Mouse (Mus musculus) midbrain, embryonic 12.5 days (tissue): ENCODE measurements at regions not wholly inside any gene's neighbourhood (a gene's known extent, or its start where the extent isn't known, plus 50 kb on each side); places are given as distances from the start of the nearest gene placed in this dataset.
"Not testable (repeated sequence)": the region's sequence is repeated elsewhere in the genome, so short reads cannot be mapped to it uniquely, and the experiment has no call there.

Source experiments
- ATAC-seq: fragments of 200-750 bp; cut with Nextera tagmentation; 2 replicates; pipeline ENCODE4 v1.8.0; 2017; ENCODE audit warnings: low read depth, moderate TSS enrichment, moderate library complexity; ENCODE audit not compliant: low FRiP score
- H3K27ac ChIP-seq: fragments of 300-500 bp; sonication (generic); replicated peaks from 2 replicates; pipeline ENCODE4 v1.5.1; 2016; ENCODE audit warnings: mild to moderate bottlenecking
- H3K27me3 ChIP-seq: fragments of 300-500 bp; sonication (generic); 2 replicates; pipeline ENCODE4 v1.6.1; 2016; ENCODE audit warnings: mild to moderate bottlenecking
- H3K36me3 ChIP-seq: fragments of 300-500 bp; sonication (generic); 2 replicates; pipeline ENCODE4 v1.6.1; 2016
- H3K4me1 ChIP-seq: fragments of 300-500 bp; sonication (generic); 2 replicates; pipeline ENCODE4 v1.6.1; 2016
- H3K4me2 ChIP-seq: fragments of 300-500 bp; sonication (generic); replicated peaks from 2 replicates; pipeline ENCODE4 v1.6.1; 2016; ENCODE audit warnings: mild to moderate bottlenecking, moderate library complexity
- H3K4me3 ChIP-seq: fragments of 300-500 bp; sonication (generic); 2 replicates; pipeline ENCODE4 v1.5.1; 2016; ENCODE audit warnings: mild to moderate bottlenecking
- H3K9ac ChIP-seq: fragments of 300-500 bp; sonication (generic); replicated peaks from 2 replicates; pipeline ENCODE4 v1.6.1; 2016; ENCODE audit warnings: mild to moderate bottlenecking, moderate library complexity
- H3K9me3 ChIP-seq: fragments of 300-500 bp; sonication (generic); 2 replicates; pipeline ENCODE4 v1.6.1; 2016; ENCODE audit warnings: mild to moderate bottlenecking
- WGBS: fragments of 180-500 bp; shearing (Covaris S2); methylation state at CpG from one replicate; pipeline ENCODE4 v1.1.7; 2016; 5-methylcytosine and 5-hydroxymethylcytosine counted together

DNA sequence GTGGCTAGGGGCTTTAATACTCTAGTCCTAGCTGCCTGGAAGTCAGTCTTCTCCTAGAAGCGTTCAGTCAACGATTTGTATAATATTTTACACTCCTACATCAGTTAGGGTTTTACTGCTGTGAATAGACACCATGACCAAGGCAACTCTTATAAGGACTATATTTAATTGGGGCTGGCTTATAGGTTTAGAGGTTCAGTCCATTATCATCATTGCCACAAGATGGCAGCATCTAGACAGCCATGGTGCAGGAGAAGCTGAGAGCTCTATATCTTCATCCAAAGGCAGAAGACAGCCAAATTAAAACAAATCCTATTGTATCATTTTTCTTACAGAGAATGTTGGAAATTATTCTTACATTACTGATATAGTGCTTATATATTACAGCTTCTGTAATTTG, 167.0 kb upstream of the Ndn start:
- no peak for ATAC-seq
- H3K4me1 ChIP-seq, result no peaks in the 10 kb centered on the region
- 59% methylated on average over 2 of the region's 2 CpGs for WGBS
- H3K27ac ChIP-seq, result no peak overlapping the region
- H3K4me2 ChIP-seq, result no peak overlapping the region
- no peak overlapping the region for H3K4me3 ChIP-seq
- H3K9me3 ChIP-seq, result no peaks in the 10 kb centered on the region
- H3K27me3 ChIP-seq, result no peaks in the 10 kb centered on the region
- H3K9ac ChIP-seq, result no peak overlapping the region
- peaks cover 14% of the 10 kb centered on the region; the same call in 1 of the 2 replicates for H3K36me3 ChIP-seq

DNA sequence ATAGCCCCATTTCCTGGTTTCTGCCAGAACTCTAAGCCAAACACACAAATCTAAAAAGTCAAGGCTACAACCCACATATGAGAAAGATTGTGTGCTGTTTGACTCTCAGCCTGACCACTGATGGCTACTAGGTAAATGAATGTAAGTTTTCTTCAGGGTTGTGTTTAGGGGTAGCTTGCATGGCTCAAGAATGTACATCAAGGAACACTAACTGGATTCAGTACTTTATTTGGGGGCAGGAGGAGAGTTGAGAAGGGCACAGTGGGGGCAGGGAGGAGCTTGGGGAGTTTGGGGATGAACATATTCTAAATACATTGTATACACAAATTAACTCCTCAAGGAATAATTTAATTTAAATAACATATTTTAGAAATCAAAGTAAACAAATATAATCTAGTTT, 137.8 kb upstream of the Ndn start:
- peaks cover 8% of the 10 kb centered on the region; the same call in 1 of the 2 replicates for H3K36me3 ChIP-seq
- peak overlapping the region; percentile 46; the same call in 1 of the 2 replicates for H3K9ac ChIP-seq
- H3K4me2 ChIP-seq, result peak overlapping the region; percentile 44
- no peak for ATAC-seq
- no peaks in the 10 kb centered on the region for H3K9me3 ChIP-seq
- H3K27ac ChIP-seq, result no peak overlapping the region
- H3K27me3 ChIP-seq, result no peaks in the 10 kb centered on the region
- no peaks in the 10 kb centered on the region for H3K4me1 ChIP-seq
- peak overlapping the region; percentile 20 for H3K4me3 ChIP-seq

DNA sequence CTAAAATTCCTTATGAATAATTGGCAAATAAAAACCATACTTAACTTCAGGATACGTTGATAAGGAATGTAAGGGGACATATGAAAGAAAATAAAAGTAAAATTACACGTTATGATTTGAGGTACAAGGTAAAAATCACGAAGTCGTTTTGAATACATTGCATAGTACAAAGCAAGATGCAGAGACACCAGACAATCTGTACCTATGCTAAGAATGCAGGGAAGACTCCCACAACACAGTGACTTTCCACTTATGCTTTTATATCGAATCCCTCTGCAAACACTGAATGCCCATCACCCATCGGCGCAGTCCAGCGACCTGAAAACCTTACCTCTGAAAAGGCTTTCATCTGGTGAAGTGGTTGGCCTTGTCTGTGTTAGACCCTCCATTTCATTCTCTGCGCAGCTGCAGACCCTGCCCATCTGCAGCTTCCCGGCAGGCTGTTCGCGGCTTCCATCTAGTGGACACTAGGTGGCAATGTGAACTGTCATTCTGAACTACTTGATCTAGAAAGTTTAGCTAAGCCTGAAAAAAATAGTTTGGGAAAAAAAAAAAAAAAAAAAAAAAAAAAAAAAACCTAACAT, 137.2 kb upstream of the Ndn start:
- peak overlapping the region; percentile 32; the same call in 1 of the 2 replicates for H3K4me2 ChIP-seq
- peak; percentile 85 for ATAC-seq
- H3K4me3 ChIP-seq, result peak overlapping the region; percentile 43
- peaks cover 8% of the 10 kb centered on the region; the same call in 1 of the 2 replicates for H3K36me3 ChIP-seq
- H3K27ac ChIP-seq, result no peak overlapping the region
- peak overlapping the region; percentile 49; the same call in 1 of the 2 replicates for H3K9ac ChIP-seq
- 34% methylated on average over 12 of the region's 12 CpGs for WGBS
- H3K27me3 ChIP-seq, result no peaks in the 10 kb centered on the region
- H3K9me3 ChIP-seq, result no peaks in the 10 kb centered on the region
- no peaks in the 10 kb centered on the region for H3K4me1 ChIP-seq

DNA sequence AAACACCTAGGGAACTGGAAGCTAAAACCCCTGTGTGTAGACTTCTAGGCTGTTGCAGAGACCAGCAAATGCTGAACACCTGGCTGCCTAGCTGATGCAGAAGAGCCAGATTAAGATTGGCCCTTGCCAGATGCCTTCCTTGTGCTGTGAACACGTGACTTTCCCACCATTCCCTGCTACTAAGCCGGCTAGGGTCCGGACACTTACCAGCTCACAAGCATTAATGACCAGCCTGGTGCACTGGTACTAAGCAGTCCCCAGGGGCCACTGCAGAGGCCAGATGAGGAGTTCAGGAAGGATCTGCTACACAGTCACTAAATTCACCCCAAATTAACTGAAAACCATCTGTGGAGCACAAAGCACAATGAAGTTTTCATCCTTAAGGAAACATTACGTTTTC, 121.2 kb upstream of the Ndn start:
- Histone ChIP-seq H3K36me3 (no peaks in the 10 kb centered on the region), H3K4me1 (no peaks in the 10 kb centered on the region), H3K4me2 (no peak overlapping the region), H3K27me3 (no peaks in the 10 kb centered on the region), H3K4me3 (no peak overlapping the region), H3K27ac (no peak overlapping the region), H3K9ac (no peak overlapping the region), H3K9me3 (peaks cover 1% of the 10 kb centered on the region; the same call in 1 of the 2 replicates)
- whole genome bisulfite sequencing, result 28% methylated on average over 4 of the region's 4 CpGs
- ATAC-seq, result peak; percentile 49; the same call in 1 of the 2 replicates

DNA sequence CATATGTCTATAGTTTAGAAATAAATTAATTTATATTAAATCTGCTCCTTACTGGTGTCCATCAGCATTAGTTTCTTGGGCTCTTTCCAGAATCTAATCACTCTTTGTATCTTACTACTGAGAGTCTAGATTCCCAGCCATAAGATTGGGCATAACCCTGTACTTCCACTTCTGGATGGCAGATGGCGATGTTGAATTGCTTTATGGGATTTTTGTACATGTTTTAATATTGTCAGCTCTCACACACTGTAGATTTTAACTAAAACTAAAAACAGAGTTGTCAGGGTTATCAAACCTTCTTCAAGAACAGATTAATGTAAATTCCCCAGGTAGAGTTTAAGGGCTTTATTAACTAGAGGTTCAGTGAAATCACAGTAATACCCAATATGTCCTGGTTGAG, 118.6 kb upstream of the Ndn start:
- Histone ChIP-seq H3K9me3 (0 out of 2 replicates have a peak, but pooled peaks cover 2% of the 10 kb centered on the region), H3K4me3 (no peak overlapping the region), H3K4me1 (peaks cover 9% of the 10 kb centered on the region), H3K9ac (no peak overlapping the region), H3K27me3 (no peaks in the 10 kb centered on the region), H3K27ac (no peak overlapping the region), H3K36me3 (no peaks in the 10 kb centered on the region), H3K4me2 (no peak overlapping the region)
- WGBS, result 8% methylated on average over 1 of the region's 1 CpGs
- ATAC-seq, result no peak

DNA sequence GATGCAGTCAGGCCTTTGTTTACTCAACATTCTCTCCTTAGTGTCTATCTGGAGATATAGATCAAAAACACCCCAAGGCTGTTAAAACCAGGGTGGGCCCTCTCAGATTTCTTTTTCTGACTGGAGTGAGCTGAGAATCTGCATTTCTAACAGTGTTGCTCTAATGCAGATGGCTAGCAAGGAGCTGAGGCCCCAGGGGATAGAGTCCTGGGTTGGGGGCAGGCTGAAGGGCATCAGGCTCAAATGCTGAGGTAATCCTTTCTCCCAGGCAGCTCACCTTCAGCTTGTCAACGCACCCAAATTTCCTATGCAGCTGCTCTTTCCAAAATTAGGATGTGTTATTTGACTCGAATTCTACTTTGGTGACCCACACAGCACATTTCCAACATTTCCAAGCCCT, 115.7 kb upstream of the Ndn start:
- peak overlapping the region; percentile 40 for H3K4me2 ChIP-seq
- peak overlapping the region; percentile 46 for H3K27ac ChIP-seq
- H3K27me3 ChIP-seq, result no peaks in the 10 kb centered on the region
- 0 out of 2 replicates have a peak, but pooled peaks cover 2% of the 10 kb centered on the region for H3K9me3 ChIP-seq
- ATAC-seq, result peak; percentile 38
- no peak overlapping the region for H3K9ac ChIP-seq
- no peak overlapping the region for H3K4me3 ChIP-seq
- peaks cover 9% of the 10 kb centered on the region for H3K4me1 ChIP-seq
- no peaks in the 10 kb centered on the region for H3K36me3 ChIP-seq
- 25% methylated on average over 2 of the region's 2 CpGs for WGBS

DNA sequence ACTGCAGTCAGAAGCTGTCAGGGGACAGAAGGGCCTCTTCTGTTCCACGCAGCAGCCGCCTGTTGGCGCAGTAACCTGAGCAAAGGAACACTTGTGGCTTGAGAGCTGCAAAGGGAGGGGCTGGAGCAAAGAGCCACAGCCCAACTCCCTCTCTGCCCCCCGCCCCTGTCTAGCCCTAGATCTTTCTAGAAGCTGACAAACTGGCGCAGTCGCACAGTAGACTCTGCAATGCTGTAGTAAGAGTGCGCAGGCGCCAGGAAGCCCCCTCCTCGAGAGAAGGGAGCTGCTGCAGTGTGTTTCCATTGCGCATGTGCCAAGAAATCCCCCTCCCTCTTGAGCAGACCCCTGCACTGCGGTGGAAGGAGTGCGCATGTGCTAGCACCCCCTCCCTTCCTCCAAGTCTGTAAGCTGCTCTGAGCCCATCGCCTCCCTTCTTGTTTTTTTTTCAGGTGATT, 115.2 kb upstream of the Ndn start:
- Histone ChIP-seq H3K9me3 (0 out of 2 replicates have a peak, but pooled peaks cover 2% of the 10 kb centered on the region), H3K4me2 (peak overlapping the region; percentile 40), H3K36me3 (no peaks in the 10 kb centered on the region), H3K4me1 (peaks cover 9% of the 10 kb centered on the region), H3K4me3 (peak overlapping the region; percentile 12; the same call in 1 of the 2 replicates), H3K9ac (no peak overlapping the region), H3K27ac (peak overlapping the region; percentile 46), H3K27me3 (no peaks in the 10 kb centered on the region)
- ATAC-seq, result peak; percentile 94
- WGBS, result 13% methylated on average over 13 of the region's 13 CpGs

DNA sequence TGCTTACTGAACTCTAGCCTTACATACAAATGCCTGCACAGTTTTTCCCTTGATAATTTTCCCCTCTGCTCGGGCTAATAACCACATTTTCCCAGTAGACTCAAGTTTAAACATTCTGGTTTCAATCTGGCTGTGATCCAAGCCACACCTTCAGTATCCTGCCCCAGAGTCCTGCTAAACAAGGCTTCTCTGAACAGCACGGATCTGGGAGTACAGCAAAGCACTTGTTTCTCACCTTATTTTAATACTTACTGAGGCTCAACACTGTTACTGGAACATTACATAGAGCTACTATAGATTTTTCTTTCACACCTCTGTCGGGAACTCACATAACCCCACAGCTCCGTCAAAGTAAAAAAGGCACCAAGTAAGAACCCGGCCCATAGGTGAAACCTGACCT, 114.3 kb upstream of the Ndn start:
- H3K4me2 ChIP-seq, result no peak overlapping the region
- 66% methylated on average over 5 of the region's 5 CpGs for WGBS
- peak overlapping the region; percentile 39; the same call in 1 of the 2 replicates for H3K27ac ChIP-seq

DNA sequence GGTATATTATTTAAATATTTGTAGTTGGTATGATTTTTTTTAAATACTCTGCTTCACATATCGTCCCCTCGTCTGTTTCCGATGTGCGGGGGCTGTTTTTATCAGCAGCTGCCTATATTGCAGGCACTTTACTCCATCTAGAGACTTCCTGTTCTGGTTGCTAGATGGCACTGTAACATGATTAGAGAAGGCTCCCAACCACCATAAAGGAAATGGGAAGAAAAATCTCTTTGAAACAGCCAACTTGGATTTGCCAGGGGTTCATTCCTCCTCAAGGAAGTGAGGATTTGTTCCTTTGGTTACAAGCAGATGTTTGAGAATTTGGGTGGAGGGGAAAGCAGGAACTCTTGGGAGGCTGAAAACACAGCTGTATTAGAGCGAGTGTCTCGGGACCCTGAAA, 112.3 kb upstream of the Ndn start:
- H3K27ac ChIP-seq, result no peak overlapping the region

More for the DNA sequence above, 114.3 kb upstream of the Ndn start:
- Histone ChIP-seq H3K4me1 (peaks cover 9% of the 10 kb centered on the region), H3K27me3 (no peaks in the 10 kb centered on the region), H3K9me3 (0 out of 2 replicates have a peak, but pooled peaks cover 2% of the 10 kb centered on the region), H3K4me3 (no peak overlapping the region), H3K9ac (no peak overlapping the region), H3K36me3 (no peaks in the 10 kb centered on the region)
- no peak for ATAC-seq

DNA sequence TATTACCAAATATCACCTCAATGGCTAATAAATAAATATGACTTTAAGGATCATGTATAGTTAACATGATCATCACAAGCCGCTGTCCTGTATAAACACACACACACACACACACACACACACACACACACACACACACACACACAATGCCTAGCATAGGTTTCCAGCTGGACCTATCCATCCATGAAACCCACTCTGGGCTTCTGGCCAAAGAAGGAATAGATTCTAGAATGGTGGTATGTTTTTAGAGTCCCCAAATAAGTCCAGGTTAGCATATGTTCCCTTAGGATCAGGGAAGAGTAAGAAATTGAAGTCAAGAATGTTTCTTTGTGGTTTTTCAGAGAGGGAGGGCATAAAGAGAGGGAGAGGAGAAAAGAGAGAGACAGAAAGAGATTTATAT, 110.6 kb upstream of the Ndn start:
- Histone ChIP-seq H3K4me1 (peaks cover 5% of the 10 kb centered on the region), H3K27me3 (no peaks in the 10 kb centered on the region), H3K4me2 (no peak overlapping the region), H3K36me3 (no peaks in the 10 kb centered on the region), H3K27ac (no peak overlapping the region), H3K9ac (no peak overlapping the region), H3K4me3 (no peak overlapping the region), H3K9me3 (no peaks in the 10 kb centered on the region)
- 91% methylated on average over 1 of the region's 1 CpGs for WGBS
- no peak for ATAC-seq

More for the DNA sequence above, 112.3 kb upstream of the Ndn start:
- no peak overlapping the region for H3K4me2 ChIP-seq
- H3K36me3 ChIP-seq, result no peaks in the 10 kb centered on the region
- H3K4me1 ChIP-seq, result peaks cover 9% of the 10 kb centered on the region
- 0 out of 2 replicates have a peak, but pooled peaks cover 2% of the 10 kb centered on the region for H3K9me3 ChIP-seq
- H3K4me3 ChIP-seq, result no peak overlapping the region
- H3K9ac ChIP-seq, result no peak overlapping the region
- 59% methylated on average over 6 of the region's 6 CpGs for WGBS
- ATAC-seq, result no peak
- no peaks in the 10 kb centered on the region for H3K27me3 ChIP-seq

DNA sequence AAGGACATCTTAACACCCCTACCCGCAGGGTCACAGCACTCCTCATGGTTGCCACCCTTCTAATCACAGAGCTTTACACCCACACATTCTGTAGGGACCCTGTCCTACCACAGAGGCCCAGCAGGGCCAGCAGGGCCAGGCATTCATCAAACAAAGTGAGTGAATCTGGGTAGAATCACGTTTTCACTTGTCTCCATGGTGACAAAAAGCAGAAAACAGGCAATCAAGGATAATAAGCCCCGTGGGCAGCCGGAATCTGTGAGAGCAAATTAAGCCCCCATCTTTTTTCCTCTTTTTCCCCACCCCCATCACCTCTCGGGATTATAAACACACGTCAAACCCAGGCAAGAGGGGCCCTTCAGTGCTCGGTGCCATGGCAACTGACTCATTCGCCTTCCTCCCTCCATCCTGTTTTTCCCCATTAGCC, 84.7 kb upstream of the Ndn start:
- Histone ChIP-seq H3K36me3 (no peaks in the 10 kb centered on the region), H3K27ac (peak overlapping the region; percentile 80), H3K27me3 (no peaks in the 10 kb centered on the region), H3K9ac (no peak overlapping the region), H3K4me3 (no peak overlapping the region), H3K9me3 (no peaks in the 10 kb centered on the region), H3K4me2 (peak overlapping the region; percentile 15; the same call in 1 of the 2 replicates), H3K4me1 (no peaks in the 10 kb centered on the region)
- 44% methylated on average over 8 of the region's 8 CpGs for WGBS
- ATAC-seq, result peak; percentile 95

DNA sequence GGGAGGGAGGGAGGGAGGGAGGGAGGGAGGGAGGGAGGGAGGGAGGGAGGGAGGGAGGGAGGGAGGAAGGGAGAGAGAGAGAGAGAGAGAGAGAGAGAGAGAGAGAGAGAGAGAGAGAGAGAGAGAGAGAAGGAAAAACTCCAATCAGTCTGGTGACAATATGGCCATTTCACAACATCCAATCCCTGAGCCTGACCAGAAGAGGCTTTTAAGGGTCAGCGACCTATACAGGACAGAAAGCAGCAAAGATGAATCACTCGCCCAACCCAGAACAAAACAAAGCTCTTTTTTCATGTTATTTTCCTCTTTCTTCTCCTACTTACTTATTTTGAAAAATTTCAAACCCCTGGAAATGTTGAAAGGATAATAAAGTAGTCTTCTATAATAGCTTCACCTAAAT, 84.2 kb upstream of the Ndn start:
- not testable (repeated sequence) for H3K9me3 ChIP-seq, H3K27me3 ChIP-seq, ATAC-seq, H3K9ac ChIP-seq, H3K4me3 ChIP-seq, H3K4me2 ChIP-seq, H3K4me1 ChIP-seq, H3K36me3 ChIP-seq
- 44% methylated on average over 2 of the region's 2 CpGs for WGBS
- peak overlapping the region; percentile 68 for H3K27ac ChIP-seq
